Mouse (Mus musculus): Measurements from ENCODE around the gene Gm12248. TPM values are rescaled to one million over a fixed set of nuclear protein-coding genes. Genes with fewer than 3 reads are reported as not detected.

Gm12248 gene
- not detected in 2 replicates for polyA plus RNA-seq (2012; rRNA removed)

DNA sequence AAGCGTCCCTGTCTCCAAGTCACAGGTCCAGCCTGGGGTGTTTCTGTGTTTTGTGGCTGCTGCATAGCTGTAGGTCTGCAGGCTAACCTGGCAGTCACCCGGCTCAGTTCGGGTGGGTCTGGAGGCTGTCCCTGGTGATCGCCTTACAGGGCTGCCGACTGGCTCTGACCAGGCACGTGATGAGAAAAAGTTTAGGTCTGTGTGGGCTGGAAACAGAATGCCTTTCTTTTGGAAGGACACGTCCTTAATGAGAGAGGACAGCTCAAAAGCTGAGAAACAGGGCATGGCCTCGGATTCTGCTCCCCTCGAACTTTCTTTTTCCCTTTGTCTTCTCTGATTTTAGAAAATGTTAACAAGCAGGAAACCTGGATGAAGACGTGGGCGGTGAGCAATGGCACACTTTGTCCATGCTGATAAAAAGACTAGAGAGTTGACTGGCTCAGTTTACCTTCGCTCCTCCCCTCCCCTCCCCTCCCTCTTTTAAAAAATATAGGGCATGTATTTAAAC is at the start of gene Gm12248:
Gene Gm12248 (minus strand): TSS at position 114 of the 508 bp plus-strand sequence.
- Histone ChIP-seq H3K27me3 (ENCODE audit: control insufficient read depth, insufficient read depth, low read length) (no peaks in the 10 kb centered on the region), H3K4me3 (replicated peaks; ENCODE audit: insufficient read depth, low read depth, low read length) (no peak within 1 kb of the TSS), H3K4me1 (ENCODE audit: control insufficient read depth, insufficient read depth, low read length) (peaks cover 8% of the 10 kb centered on the region; the same call in 1 of the 2 replicates), H3K27ac (ENCODE audit: insufficient read depth, low read length) (peak within 1 kb of the TSS; percentile 33; the same call in 1 of the 2 replicates)
- 46% methylated on average over 12 of the region's 12 CpGs for WGBS
- no peak for TF ChIP-seq POLR2A (IDR thresholded peaks at IDR 0.05; ENCODE audit: borderline replicate concordance, insufficient read depth, low read length)
- TF ChIP-seq CTCF (IDR thresholded peaks at IDR 0.05; ENCODE audit: borderline replicate concordance, insufficient read depth, low read depth, low read length): no peak
- DNase-seq: no peak

GRCm38 (mm10) chr11:58139466-58139865 is 46.5 kb upstream of the Gm12248 start:
- Histone ChIP-seq H3K4me3 (replicated peaks; ENCODE audit: insufficient read depth, low read depth, low read length) (no peak overlapping the region), H3K27me3 (ENCODE audit: control insufficient read depth, insufficient read depth, low read length) (no peaks in the 10 kb centered on the region), H3K27ac (ENCODE audit: insufficient read depth, low read length) (no peak overlapping the region), H3K4me1 (ENCODE audit: control insufficient read depth, insufficient read depth, low read length) (no peaks in the 10 kb centered on the region)
- WGBS: 85% methylated on average over 3 of the region's 3 CpGs
- no peak for DNase-seq
- TF ChIP-seq POLR2A (IDR thresholded peaks at IDR 0.05; ENCODE audit: borderline replicate concordance, insufficient read depth, low read length): no peak
- no peak for TF ChIP-seq CTCF (IDR thresholded peaks at IDR 0.05; ENCODE audit: borderline replicate concordance, insufficient read depth, low read depth, low read length)

GRCm38 (mm10) chr11:58138821-58139220 is 45.9 kb upstream of the Gm12248 start:
- Histone ChIP-seq H3K4me3 (replicated peaks; ENCODE audit: insufficient read depth, low read depth, low read length) (no peak overlapping the region), H3K27me3 (ENCODE audit: control insufficient read depth, insufficient read depth, low read length) (no peaks in the 10 kb centered on the region), H3K27ac (ENCODE audit: insufficient read depth, low read length) (no peak overlapping the region), H3K4me1 (ENCODE audit: control insufficient read depth, insufficient read depth, low read length) (no peaks in the 10 kb centered on the region)
- no peak for DNase-seq
- WGBS: 84% methylated on average over 11 of the region's 11 CpGs
- TF ChIP-seq POLR2A (IDR thresholded peaks at IDR 0.05; ENCODE audit: borderline replicate concordance, insufficient read depth, low read length) (no peak), CTCF (IDR thresholded peaks at IDR 0.05; ENCODE audit: borderline replicate concordance, insufficient read depth, low read depth, low read length) (no peak)

- DNase-seq: no peak
Observed at GRCm38 (mm10) chr11:58136677-58137076, 43.7 kb upstream of the Gm12248 start.

DNA sequence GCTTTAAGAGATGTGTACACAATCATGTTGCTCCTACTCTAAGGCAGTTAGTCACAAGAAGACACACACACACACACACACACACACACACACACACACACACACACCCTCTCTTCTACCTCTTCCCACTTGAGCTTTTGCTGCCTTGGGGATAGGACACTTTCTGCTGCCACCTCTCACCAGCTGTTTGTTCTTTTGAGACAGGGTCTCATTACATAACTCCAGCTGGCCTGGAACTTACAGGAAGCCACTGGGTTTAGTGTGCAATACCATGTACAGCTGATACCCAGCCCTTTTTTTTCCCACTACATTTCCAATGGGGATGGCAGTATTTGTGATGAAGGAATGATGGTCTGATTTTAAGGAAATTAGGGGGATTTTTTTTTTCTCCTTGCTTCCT is 42.4 kb upstream of the Gm12248 start:
- Histone ChIP-seq H3K4me1 (ENCODE audit: control insufficient read depth, insufficient read depth, low read length) (no peaks in the 10 kb centered on the region), H3K4me3 (replicated peaks; ENCODE audit: insufficient read depth, low read depth, low read length) (no peak overlapping the region), H3K27ac (ENCODE audit: insufficient read depth, low read length) (no peak overlapping the region), H3K27me3 (ENCODE audit: control insufficient read depth, insufficient read depth, low read length) (no peaks in the 10 kb centered on the region)
- TF ChIP-seq POLR2A (IDR thresholded peaks at IDR 0.05; ENCODE audit: borderline replicate concordance, insufficient read depth, low read length): no peak
- no peak for TF ChIP-seq CTCF (IDR thresholded peaks at IDR 0.05; ENCODE audit: borderline replicate concordance, insufficient read depth, low read depth, low read length)
- no peak for DNase-seq

More at GRCm38 (mm10) chr11:58136677-58137076, 43.7 kb upstream of the Gm12248 start:
- H3K4me3 ChIP-seq (replicated peaks; ENCODE audit: insufficient read depth, low read depth, low read length): no peak overlapping the region
- no peak overlapping the region for H3K27ac ChIP-seq (ENCODE audit: insufficient read depth, low read length)
- no peaks in the 10 kb centered on the region for H3K4me1 ChIP-seq (ENCODE audit: control insufficient read depth, insufficient read depth, low read length)
- TF ChIP-seq POLR2A (IDR thresholded peaks at IDR 0.05; ENCODE audit: borderline replicate concordance, insufficient read depth, low read length) (no peak), CTCF (IDR thresholded peaks at IDR 0.05; ENCODE audit: borderline replicate concordance, insufficient read depth, low read depth, low read length) (no peak)
- 70% methylated on average over 6 of the region's 6 CpGs for WGBS
- no peaks in the 10 kb centered on the region for H3K27me3 ChIP-seq (ENCODE audit: control insufficient read depth, insufficient read depth, low read length)

DNA sequence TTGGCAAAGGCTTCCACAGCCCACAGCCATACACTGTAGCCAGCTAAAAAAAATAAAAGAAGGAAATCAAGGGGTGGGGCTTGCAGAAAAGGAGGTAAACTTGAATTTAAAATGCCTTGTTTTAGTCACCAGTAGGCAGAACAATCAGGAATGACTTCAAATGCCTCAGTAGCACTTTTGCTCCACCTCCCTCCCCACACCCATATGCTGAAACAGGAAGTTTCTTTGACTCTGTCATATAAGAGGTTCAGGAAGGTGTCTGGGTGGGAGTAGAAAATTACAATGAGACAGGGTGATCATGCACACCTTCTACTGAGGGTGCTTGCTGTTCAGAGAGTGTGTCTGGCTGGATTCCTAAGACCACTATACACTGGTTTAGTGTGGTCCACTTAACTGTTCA is 41.9 kb upstream of the Gm12248 start:
- Histone ChIP-seq H3K4me1 (ENCODE audit: control insufficient read depth, insufficient read depth, low read length) (no peaks in the 10 kb centered on the region), H3K27ac (ENCODE audit: insufficient read depth, low read length) (no peak overlapping the region), H3K27me3 (ENCODE audit: control insufficient read depth, insufficient read depth, low read length) (no peaks in the 10 kb centered on the region), H3K4me3 (replicated peaks; ENCODE audit: insufficient read depth, low read depth, low read length) (no peak overlapping the region)
- no peak for DNase-seq
- no peak for TF ChIP-seq CTCF (IDR thresholded peaks at IDR 0.05; ENCODE audit: borderline replicate concordance, insufficient read depth, low read depth, low read length)
- TF ChIP-seq POLR2A (IDR thresholded peaks at IDR 0.05; ENCODE audit: borderline replicate concordance, insufficient read depth, low read length): no peak

- TF ChIP-seq CTCF (IDR thresholded peaks at IDR 0.05; ENCODE audit: borderline replicate concordance, insufficient read depth, low read depth, low read length) (no peak), POLR2A (IDR thresholded peaks at IDR 0.05; ENCODE audit: borderline replicate concordance, insufficient read depth, low read length) (no peak)
- Histone ChIP-seq H3K27me3 (ENCODE audit: control insufficient read depth, insufficient read depth, low read length) (no peaks in the 10 kb centered on the region), H3K4me1 (ENCODE audit: control insufficient read depth, insufficient read depth, low read length) (no peaks in the 10 kb centered on the region), H3K4me3 (replicated peaks; ENCODE audit: insufficient read depth, low read depth, low read length) (no peak overlapping the region), H3K27ac (ENCODE audit: insufficient read depth, low read length) (no peak overlapping the region)
- 94% methylated on average over 3 of the region's 3 CpGs for WGBS
- no peak for DNase-seq
Observed at GRCm38 (mm10) chr11:58132026-58132425, 39.1 kb upstream of the Gm12248 start.

- Histone ChIP-seq H3K4me1 (ENCODE audit: control insufficient read depth, insufficient read depth, low read length) (peaks cover 7% of the 10 kb centered on the region), H3K4me3 (replicated peaks; ENCODE audit: insufficient read depth, low read depth, low read length) (no peak overlapping the region), H3K27ac (ENCODE audit: insufficient read depth, low read length) (no peak overlapping the region), H3K27me3 (ENCODE audit: control insufficient read depth, insufficient read depth, low read length) (no peaks in the 10 kb centered on the region)
- WGBS: 89% methylated on average over 6 of the region's 6 CpGs
- TF ChIP-seq POLR2A (IDR thresholded peaks at IDR 0.05; ENCODE audit: borderline replicate concordance, insufficient read depth, low read length) (no peak), CTCF (IDR thresholded peaks at IDR 0.05; ENCODE audit: borderline replicate concordance, insufficient read depth, low read depth, low read length) (no peak)
- DNase-seq: no peak
Observed at GRCm38 (mm10) chr11:58129302-58129843, 36.4 kb upstream of the Gm12248 start.

Measured in cerebellum, adult 2 months (tissue).